Mouse (Mus musculus): ENCODE measurements around the gene Olfr142.
"Not testable (repeated sequence)": the region's sequence is repeated elsewhere in the genome, so short reads cannot be mapped to it uniquely, and the experiment has no call there.

Gene Olfr142

GRCm38 (mm10) chr2:90257492-90257891, at the start of gene Olfr142:
Gene Olfr142 (minus strand): TSS chr2:90257592.
- DNase-seq: no peak

GRCm38 (mm10) chr2:90292741-90293140, 35.3 kb upstream of the Olfr142 start, which contains the start of gene Olfr1272:
Gene Olfr1272 (minus strand): TSS chr2:90292841.
- DNase-seq: no peak

- no peak for DNase-seq
These were observed 13.5 kb upstream of the Olfr142 start, which contains the start of gene Olfr1271 for GRCm38 (mm10) chr2:90270932-90271331. Gene Olfr1271 (minus strand): TSS chr2:90271032.

GRCm38 (mm10) chr2:90224393-90224792, 33.0 kb downstream of the Olfr142 start, which contains the start of gene Olfr1506:
Gene Olfr1506 (minus strand): TSS chr2:90224493.
- not testable (repeated sequence) for DNase-seq
